Mouse (Mus musculus) olfactory bulb, adult 2 months (tissue): ENCODE results near the gene Ccdc141.
"Not testable (repeated sequence)": the region's sequence is repeated elsewhere in the genome, so short reads cannot be mapped to it uniquely, and the experiment has no call there.

Source experiments
- CTCF ChIP-seq: fragments of 200-500 bp; IDR thresholded peaks from 2 replicates; pipeline ENCODE4 v1.5.1; 2012; ENCODE audit warnings: low read depth, mild to moderate bottlenecking, low read length, moderate library complexity; ENCODE audit not compliant: insufficient read depth
- POLR2A ChIP-seq: fragments of 200-500 bp; IDR thresholded peaks from 2 replicates; pipeline ENCODE4 v1.6.1; 2012; ENCODE audit warnings: mild to moderate bottlenecking, low read depth, low read length, moderate library complexity; ENCODE audit not compliant: insufficient read depth

GRCm38 (mm10) chr2:77013449-77013848 is 157.0 kb downstream of the Ccdc141 start:
- not testable (repeated sequence) for TF ChIP-seq POLR2A, CTCF
